Mouse (Mus musculus): ENCODE results near the gene Kcmf1.

DNA sequence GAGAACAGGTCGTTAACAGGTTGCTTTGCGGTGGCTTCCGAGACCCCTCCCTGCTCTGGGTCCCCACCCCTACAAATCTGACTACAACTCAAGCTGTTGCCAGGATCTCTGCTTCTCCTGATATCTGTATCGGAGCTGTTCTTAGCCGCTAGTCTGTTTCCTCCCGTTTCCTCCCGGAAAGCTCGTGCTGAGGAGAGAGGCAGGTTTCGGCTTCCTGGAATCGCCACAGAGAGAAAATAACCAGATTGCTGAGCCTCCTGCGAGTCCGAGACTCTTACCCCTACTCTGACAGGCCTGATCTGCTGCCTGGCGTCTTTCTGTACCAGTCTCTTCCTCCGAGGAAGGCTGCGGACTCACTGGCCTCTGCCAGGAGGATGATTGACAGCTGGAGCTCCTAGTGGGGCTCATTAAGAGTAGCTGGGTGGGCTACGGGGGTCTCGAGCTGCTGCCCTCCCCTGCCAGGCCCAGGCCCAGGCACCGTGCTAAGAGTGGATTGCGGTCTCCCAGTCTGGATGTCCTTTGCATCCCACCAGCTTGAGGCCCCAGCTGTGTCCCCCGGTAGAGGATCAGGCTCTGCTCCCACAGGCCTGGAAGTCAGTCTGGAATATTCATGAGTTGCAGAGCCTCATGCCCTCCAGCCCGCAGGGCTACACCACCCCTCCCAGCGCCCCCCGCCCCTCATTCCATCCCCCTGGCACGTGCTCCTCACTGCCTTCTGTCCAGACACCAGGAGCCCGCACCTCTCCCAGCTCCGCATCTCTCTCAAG, 74.6 kb downstream of the Kcmf1 start:
- TF ChIP-seq CTCF (IDR thresholded peaks at IDR 0.05; ENCODE audit: insufficient read depth, low read depth, low read length) (no peak), POLR2A (IDR thresholded peaks at IDR 0.05; ENCODE audit: insufficient read depth, low read depth, low read length) (no peak)
